Mouse (Mus musculus) urinary bladder, adult 18-20 months (tissue): ENCODE results near the gene Hsd17b7.
"Not testable (repeated sequence)": the region's sequence is repeated elsewhere in the genome, so short reads cannot be mapped to it uniquely, and the experiment has no call there.

Source experiments
- DNase-seq, 2 experiments: peaks; one replicate each; pipeline ENCODE4 v3.0.0; 2022; ENCODE audit warnings: low spot score in 2 of 2, mixed read lengths in 2 of 2

The Hsd17b7 gene

DNA sequence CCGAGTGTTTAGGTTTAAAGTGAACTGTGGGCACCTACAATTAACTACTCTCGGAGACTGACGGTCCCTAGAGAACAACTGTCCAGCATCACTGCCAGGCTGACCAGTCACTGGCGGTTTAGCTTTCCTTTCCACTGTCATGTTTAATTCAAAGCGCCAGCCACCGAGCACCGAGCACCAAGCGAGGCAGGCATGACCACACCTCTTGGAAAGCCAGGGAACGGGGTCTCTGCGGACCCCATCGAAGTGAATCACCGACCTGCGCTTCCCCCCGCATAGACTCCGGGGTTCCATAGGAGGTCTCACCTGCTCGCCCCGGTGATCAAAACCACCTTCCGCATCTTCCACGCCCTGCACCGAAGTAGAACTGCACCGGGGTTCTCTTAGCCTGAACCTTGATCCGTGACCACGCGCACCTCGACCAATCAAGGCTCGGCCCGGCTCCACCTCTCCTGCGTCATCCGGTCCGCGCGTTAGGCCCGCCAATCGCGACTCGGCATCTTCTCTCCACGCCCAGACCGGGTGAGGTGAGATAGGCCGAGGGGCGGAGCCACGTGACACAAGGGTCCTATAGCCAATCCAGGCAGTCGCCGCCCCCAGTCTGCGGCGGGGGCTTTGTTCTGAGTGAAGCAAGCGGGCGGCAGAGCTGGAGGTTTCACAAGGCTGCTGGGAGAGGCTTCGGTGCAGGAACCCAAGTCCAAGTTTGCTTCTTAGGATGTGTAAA is at the start of gene Hsd17b7:
Gene Hsd17b7 (minus strand): TSS at position 450 of the 724 bp plus-strand sequence.
- peak; percentile 91 to 98 for DNase-seq

DNA sequence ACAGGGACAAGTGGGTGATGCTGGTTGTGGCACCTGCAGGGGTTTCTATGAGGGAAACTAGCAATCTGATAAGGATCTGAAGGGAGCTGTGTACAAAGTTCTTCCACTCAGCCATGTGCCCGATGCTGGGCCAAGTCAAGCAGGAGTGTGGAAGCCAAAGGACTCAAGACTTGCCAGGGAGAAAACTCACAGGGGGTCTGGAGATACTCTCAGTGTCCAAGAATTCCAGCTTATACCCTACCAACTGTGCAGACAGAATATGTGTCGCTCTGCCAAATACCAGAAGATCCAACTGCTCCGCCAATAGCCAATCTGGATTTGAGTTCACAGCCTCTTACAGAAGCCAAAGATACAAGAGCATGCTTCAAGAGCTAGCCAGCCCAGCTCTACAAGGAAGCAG is 45.7 kb upstream of the Hsd17b7 start:
- DNase-seq, result no peak

DNA sequence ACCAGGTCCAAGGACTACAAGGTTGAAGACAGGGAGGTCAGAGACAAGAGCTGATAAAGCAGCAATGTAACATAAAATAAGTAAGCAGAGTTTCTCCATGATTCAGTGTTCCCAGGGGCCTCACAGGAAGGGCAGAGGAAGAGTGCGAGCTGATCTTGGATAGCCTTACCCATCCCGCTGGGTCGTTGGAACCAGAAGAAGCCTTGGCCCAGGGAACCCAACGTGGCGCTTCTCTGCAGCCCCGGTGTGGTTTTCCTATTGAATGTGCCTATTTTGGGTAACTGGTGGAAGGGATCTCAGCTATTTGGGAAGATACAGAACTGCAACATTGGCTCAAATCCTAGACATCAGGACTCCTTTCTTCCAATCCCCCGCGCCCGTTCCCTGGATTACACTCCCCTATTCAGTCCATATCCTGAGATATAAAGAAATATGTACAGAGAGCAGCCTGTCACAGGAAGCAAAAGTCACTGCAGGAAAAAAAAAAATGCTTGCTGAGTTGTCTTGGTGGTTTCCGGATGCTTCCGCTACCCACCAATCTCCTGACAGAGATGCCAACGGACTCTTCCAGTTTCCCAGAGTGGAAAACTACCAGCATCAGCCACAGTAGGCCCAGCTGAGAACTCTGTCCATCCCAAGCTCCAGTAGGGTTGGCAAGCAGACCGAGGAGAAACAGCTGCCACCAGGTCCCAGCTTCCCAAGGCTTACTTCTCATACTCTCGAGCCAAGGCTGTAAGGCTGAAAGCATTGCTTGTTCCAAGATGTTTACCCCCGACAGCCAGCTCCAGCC is 41.9 kb upstream of the Hsd17b7 start:
- peak in 1 of 2 experiments; percentile 30 for DNase-seq

DNA sequence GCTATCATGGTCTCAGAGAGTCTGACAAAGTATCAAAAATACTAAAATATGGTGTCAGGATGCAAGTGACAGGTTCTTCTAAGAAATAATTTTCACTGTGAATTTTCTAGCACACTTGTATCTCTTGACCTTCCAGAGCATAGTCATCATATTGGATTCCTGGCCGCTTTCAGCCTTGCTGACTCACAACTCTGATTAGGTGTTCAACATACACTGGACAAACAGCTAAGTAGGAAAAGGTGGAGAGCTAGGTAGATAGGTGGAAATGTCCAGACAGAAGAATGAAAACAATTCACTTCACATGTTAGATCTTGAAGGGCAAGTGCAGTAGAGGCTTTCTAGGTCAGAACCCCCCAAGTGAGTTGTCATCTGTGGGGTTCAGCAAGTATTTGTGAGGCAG is 40.3 kb upstream of the Hsd17b7 start:
- no peak for DNase-seq

DNA sequence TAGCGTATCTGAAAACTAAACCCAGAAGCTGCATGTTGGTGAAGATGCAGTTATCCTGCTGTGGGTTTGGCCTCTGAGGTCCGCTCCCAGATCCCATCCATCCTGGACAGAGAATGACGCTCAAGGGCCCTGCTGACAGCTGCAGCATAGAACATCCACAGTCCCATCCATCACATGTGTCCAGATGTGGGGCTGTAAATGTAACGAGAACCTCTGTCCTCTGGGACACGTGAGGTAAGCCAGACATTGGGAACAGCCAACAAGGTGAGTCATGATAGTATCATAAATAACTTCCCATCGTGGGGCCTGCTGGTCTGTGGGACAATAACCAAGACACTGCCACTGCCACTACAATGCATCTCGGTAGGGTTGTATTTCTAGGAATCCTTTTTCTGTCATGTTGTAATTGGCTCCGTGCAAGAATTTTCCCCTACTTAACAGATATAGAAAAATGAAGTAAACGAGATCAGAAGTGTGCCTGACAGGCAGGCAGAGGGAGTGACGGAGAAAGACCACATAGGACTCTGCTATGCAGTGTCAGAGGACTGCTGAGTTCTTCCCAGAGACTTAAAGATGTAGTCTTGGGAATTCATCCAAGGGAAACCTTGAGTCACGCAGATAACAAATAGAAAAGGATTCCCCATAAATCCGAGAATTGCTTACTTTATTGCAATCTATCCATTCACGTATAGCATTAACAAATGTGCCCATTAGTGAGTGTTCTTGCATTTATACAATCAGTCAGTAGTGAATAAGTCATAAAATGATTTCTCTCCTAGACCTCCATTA is 39.6 kb upstream of the Hsd17b7 start:
- no peak for DNase-seq

DNA sequence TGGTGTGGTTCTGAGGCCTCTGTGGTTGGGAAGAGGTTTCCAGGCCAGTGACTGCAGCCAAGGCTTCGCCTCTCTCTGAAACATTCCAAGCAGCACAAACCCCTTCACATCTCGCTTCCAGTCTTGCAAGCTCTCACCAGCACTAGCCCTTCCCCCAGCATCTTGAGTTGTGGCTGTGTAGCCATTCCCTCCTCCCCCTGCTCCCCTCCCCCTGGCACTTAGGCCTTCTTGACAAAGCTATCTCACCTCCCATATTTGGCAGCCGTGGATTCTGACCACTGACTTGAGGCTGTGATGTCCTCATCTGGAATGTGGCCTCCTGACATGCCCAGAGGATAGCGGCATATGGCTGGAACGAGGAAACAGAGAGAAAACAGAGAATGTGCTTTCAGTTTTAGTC is 37.5 kb upstream of the Hsd17b7 start:
- DNase-seq, result peak in 1 of 2 experiments; percentile 15

DNA sequence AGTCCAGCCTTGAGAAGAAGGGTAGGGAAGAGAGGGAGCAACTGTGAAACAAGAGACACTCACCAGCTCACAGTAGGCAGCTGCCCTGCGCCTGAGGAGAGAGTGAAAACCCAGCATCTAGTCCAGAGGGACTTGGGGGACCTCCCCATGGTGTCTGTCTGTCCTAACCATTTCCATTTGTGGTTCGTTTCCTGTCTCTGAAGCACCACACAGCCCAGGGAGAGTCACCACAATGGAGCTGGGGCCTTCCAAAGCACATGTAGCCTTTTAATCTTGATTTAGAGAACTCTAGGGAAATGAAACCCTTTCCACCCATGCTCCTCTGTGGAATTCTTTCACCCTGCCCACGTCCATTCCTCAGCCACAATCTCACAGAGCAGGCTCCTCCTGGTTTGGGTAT is 36.3 kb upstream of the Hsd17b7 start:
- DNase-seq, result no peak

DNA sequence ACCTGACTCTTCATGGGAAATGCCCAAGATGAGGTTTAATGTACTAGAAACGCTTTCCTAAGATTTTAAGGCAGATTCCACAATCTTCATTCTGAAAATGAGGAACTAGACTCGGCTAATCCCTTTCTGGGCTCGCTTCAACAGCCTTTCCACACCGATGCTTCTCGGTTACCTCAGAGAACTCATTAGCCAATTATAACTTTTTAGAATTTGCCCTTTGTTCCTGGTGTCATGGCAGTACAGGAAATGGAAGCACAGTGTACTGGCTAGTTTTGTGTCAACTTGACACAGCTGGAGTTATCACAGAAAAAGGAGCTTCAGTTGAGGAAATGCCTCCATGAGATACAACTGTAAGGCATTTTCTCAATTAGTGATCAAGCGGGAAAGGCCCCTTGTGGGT is 24.9 kb upstream of the Hsd17b7 start:
- not testable (repeated sequence) for DNase-seq

DNA sequence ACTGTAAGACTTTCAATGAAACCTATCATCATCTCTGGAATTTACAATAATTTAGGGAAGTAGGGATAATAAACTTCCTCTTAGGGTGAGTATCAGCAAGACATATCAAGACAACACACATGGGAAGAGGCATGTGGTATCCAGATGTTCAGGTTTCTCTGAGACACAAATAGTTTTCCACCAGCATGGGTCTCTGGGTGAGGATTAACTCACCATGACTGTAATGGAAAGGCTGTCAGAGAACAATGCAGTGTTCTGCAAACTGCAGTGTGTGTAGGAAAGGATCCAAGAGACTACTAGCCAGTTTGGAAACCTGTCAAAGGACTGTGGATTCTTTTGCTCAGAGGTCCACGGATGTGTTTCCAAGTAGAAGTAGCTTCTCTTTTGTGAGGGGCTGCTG is 17.1 kb upstream of the Hsd17b7 start:
- no peak for DNase-seq

DNA sequence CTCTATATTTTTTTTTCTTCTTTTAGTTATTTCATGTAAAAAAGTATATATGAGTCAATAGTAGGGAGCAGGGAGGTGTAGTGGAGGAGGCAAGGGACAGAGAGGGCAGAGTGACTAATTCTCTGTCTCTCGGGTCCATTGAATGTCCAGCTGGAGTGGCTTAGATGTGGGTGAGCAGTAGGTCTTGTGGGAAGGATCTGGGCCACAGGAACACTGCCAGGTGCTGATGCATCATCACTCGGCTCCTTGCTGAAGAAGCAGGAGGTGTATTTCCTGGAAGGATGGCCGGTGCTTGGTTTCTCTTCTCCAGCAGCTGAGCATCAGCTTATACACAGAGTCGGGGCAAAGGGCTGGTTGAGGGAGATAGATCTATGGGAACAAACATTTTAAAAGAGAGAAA is 8.6 kb upstream of the Hsd17b7 start:
- DNase-seq, result no peak

DNA sequence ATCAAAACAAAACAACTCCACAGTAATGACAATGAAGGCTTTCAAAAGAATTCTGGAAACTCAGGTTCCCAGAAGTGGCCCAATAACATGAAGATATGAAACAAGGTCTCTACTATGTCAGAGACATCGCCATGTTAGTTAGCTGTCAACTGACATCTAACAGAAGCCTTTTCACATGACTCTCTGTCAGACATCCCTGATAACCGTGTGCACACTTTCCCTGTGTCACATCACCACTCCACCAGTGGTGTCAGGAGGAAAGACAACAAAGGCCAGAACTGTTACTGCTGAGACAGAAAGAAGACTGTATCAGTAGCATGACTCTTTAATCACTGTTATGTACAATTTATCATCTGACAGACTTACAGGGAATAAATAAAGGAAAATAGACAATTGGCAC is 3.0 kb upstream of the Hsd17b7 start:
- no peak for DNase-seq

DNA sequence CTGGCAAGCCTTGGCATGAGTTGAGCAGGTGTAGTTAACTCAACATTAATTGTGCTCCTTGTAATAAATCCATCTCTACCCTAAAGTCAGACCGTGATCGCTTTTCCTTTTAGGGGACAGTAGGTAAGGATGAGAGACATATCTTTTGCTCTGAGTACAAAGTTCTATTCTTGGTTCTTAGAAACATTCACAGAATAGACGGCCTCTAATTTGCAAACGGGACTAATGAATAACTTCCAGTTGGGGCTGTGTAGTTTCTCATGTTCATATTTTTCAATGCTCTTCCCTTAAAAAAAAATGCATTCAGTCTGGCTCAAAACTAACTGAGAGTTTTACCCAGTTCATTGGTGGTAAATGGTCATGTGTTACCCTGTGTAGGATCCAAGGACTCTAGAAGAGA is 1.9 kb upstream of the Hsd17b7 start:
- DNase-seq, result no peak

DNA sequence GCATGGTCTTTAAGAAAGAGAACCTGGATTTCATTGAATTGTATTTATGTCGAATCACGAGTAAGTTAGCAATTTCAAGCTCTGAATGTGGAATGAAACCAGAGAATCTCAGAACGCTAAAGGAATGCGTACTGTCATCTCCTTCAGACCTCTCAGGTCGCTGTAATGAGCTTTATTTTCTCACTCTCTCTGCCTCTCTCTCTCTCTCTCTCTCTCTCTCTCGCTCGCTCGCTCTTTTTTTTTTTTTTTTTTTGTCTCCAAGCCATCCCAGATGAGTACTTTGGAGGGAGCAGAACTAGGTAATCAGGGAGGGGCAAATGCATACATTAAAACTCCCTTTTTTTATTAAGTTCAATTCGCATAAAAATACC is 460 bp upstream of the Hsd17b7 start:
- no peak for DNase-seq

DNA sequence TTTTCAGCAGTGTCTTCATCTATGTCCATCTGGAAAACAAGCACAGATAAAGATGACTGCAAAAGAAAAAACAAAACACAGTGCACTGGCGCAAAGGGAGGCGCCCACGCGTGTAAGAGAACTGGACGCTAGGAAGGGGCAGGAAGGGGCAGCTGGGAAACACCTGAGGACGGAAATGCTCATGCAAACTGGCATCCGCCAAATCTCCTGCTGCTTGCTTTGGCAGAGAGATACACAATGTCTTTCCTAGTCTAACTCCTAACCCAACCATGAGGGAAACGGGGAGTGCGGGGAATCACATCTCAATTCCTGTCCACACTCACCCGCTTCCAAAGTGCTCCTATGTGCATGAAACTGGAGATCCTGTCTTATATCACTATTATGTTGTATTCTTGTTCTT is 15.9 kb downstream of the Hsd17b7 start:
- DNase-seq, result no peak

DNA sequence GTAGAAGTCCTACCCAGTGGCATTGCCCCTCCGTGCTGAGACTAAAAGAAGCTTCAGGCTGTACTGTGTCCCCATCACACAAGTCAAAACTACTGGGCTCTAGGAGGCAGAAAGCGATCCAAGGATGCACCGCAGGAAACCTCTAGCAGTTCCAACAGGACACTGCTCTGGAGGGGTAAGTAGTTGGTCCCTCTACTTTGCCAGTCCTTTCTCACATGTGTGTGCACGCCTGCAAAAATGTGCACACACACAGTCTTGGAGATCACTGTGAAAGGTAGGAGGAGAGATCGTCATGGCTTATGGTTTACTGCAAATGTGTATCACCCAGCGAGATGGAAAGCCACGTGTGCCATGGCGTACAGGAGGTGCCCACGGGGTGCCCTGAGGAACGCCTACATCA is 16.4 kb downstream of the Hsd17b7 start:
- no peak for DNase-seq

DNA sequence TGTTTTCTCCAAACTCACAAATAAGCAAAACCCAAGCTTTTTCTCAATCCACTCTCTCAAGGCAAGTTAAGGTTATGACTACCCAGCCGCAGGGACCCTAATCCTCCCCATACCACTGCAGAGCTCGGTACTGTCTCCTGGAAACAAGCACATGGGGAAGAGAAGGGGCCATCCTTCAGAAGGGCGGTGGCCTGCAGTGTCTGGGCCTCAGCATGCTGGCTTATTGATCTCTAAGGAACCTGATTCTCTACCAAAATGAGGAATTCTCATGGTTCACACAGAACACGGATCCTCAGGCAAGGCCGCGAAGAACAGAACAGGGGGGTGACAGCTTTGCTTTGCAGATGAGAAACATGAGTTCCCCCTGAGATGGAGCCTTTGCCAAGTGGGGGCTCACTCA is 17.5 kb downstream of the Hsd17b7 start:
- no peak for DNase-seq

DNA sequence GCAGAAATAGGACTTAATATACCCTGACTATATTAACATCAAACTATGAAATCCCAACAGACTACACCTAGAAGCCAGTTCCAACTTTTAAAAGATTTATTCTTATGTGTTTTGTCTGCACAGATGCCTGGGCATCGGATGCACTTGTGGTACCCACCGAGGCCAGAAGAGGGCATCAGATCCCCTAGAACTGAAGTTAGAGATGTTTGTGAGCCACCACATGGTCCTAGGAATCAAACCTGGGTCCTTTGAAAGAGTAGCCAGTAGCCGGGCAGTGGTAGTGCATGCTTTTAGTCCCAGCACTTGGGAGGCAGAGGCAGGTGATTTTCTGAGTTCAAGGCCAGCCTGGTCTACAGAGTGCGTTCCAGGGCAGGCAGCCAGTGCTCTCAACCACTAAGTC is 18.4 kb downstream of the Hsd17b7 start:
- no peak for DNase-seq

DNA sequence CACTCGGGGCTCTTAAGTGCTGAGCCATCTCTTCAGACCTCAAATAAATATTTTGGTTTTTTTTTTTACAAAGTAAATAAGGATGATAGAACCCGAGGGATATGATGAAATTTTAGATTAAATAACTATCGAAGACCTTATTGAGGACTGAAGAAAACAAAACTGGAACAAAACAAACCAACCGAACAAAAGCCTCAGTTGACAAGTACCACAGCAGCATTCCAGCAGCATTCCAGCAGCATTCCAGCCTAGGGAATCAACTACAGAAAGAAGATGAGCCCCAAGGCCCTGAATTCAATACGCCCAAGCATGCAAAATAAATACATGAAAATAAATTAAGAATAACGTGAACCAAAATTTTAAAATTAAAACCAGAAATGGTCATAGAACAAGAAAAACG is 19.1 kb downstream of the Hsd17b7 start:
- DNase-seq, result no peak

DNA sequence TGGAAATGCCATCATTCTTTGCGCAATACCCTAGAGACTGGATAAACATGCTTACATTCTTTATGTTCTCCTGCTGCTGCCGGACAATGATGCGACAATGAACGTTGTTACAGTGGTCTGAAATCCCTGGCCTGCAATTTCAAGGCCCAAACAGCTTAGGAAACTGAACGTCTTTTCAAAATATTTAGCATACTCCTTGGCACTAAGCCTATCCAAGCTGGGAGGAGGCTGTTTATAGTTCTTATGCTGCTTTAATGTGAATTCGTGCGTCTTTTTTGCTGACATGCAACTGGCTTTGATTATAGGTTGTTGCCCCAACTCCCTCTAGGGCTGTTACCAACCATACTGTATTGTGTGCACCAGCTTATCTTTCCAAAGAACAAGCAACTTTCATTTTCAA is 20.2 kb downstream of the Hsd17b7 start:
- no peak for DNase-seq

DNA sequence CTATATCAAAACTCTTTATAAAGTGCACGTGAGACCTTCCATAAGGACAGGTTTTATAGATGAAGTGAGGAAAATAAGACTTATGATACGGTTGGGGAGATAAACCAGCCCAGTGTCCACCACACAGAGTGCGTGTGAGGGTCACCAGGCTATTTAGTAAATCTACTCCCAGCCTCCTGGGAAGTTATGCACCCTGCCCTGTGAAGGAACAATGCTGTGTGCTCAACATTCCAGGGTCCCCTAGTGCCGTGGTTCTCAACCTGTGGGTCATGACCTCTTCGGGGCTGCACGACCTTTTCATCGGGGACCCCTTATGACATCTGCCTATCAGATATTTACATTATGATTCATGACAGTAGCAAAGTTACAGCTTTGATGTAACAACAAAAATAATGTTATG is 20.8 kb downstream of the Hsd17b7 start:
- no peak for DNase-seq

DNA sequence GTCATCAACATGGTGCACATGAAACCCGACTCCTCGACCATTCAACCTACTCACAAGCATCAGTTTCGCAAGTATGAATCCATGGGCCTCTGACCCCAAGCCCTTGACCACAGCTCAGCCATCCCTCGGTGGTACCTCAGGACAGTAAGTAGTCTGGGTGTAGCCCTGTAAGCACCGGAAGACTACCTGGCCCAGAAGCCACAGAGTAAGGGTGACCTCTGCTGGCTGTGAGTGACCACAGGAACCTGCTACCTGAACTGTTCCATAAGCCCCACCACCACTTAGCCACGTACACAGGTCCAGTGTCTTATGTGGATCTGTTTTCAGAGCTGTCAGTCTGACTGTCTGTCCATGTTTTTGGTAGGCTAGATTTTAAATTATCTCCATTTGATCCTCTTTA is 21.4 kb downstream of the Hsd17b7 start:
- DNase-seq, result no peak

DNA sequence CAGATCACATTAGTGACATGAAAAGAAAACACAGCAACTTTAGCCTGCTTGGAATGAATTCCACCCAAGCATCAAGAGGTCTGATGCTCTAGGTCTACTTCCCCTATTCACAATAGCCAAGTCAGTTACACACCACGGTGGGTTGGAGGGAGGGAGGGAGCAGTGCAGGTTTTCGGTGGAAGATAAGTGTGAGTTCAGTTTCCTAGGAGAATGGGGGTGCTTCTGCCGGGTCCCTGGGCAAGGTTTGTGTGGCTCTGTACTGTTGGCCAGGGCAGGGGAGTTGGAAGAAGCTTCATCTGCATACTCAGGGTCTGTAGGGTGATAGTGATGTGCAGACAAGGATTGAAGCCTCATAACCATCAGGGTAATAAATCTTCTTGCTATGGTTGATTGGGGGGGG is 23.0 kb downstream of the Hsd17b7 start:
- DNase-seq, result no peak

DNA sequence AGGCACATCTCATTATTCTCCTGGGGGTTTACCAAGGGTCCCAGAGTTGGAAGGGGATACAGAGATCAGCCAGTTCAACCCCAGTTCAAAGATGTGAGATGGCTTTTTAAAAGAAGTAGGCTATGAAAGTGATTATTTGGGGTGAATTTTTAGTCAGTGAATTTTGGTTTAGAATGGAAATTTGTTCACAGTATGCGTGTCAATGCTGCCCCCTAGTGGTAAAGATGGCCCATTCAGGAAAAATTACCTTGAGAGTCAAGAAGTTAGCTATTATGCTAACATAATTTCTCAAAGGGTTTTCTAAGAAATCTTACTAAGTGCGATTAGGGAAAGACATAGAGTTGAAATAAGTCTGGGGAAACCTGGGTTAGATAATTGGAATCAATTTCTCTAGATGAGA is 29.7 kb downstream of the Hsd17b7 start:
- DNase-seq, result peak in 1 of 2 experiments; percentile 9
